Mouse (Mus musculus): ENCODE results near the gene Tspyl2. TPM values are rescaled to one million over a fixed set of nuclear protein-coding genes. Genes with fewer than 3 reads are reported as not detected.

Gene Tspyl2
- total RNA-seq (2014; rRNA removed) (39.5 and 51.7 TPM in 2 replicates), polyA plus RNA-seq (2015; fragmentation: Nextera tagmentation; extraction: Ambion mirVana) (27.5 and 39.7 TPM in 2 replicates)

DNA sequence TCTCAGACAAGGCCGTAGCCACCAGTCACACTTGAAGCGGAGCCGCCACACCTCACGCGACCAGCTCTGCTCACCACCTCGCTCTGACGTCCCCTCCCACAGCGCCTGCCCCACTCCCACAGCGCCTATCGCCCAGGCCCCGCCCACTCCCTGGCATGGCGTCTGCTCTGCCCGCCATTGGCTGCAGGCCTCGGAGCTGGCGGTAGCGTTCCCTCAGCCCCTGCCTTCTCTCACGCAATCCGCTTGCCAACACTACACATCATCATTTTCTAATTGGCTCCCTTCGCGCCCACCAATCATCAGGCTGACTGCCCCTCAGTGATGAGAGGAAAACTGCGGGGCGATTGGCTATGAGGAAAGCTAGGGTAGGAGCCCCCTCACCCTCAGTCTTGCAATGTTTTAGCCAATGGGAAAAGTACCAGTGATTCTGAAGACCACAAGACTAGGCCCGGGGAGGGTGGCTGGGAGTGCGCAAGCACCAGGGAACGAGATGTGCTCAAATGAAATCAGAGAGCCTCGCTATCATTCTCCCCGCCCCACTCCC, at the start of gene Tspyl2:
Tspyl2 (minus strand) TSS at position 68 of the 544 bp plus-strand sequence.
- Histone ChIP-seq H3K4me3 (ENCODE audit: low read depth, low read length) (peak within 1 kb of the TSS; percentile 57), H3K9me3 (ENCODE audit: low read length) (no peaks in the 10 kb centered on the region), H3K4me1 (ENCODE audit: insufficient read depth) (no peaks in the 10 kb centered on the region), H3K36me3 (ENCODE audit: insufficient read depth) (no peaks in the 10 kb centered on the region; the same call in 1 of the 2 replicates), H3K9ac (peak within 1 kb of the TSS; percentile 76), H3K27ac (ENCODE audit: low read depth, low read length) (peak within 1 kb of the TSS; percentile 91), H3K4me2 (ENCODE audit: low read depth) (peak within 1 kb of the TSS; percentile 55), H3K27me3 (ENCODE audit: insufficient read depth, low read length) (no peaks in the 10 kb centered on the region)
- ATAC-seq (peak; percentile 96), DNase-seq (peak; percentile 96)
- TF ChIP-seq CTCF (IDR thresholded peaks at IDR 0.05; ENCODE audit: low read depth), result no peak
- WGBS, result 18% methylated on average over 21 of the region's 27 CpGs

DNA sequence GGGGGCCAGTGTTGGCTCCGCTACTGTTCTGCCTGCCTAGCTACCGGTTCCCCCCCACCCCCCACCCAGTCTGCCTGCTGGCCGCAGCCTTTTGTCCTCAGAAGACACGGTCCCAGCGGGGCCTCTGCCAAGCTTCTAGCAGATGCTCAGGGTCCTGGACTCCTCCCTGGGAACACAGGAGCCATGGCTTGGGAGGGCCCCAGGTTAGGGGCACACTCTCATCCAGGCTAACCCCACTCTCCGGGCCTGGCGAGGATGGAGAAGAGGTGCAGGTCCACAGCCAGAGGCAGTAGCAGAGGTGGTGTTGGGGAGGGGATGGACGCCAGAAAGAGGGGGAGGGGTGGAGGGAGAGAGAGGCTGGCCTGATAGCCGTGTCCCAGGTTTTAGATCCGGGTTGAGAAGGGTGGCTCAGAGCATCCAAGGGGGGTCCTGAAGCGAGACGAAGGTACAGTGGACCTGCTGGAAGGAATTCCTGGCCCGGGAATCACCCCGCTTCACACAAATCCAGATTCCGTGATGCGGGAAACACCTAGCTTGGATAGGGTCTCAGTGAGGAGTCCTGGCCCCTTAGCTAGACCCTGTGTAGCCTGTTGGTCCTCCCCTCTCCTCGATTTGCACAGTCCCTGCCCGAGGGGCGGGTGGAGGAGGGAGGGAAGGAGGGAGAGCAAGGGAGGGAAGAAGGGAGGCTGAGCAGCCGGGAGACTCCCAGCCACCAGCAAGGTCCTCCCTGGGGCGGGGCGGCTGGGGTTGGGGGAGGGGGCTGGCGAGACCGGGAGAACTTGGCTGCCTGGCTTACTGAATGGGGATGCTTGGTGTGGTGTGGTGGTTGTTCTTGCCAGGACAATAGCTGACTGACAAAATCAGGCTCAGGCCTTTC, 26.4 kb upstream of the Tspyl2 start, which contains the start of gene Gpr173:
Gpr173 (minus strand) TSS at position 308 of the 877 bp plus-strand sequence.
- 17% methylated on average over 22 of the region's 24 CpGs for WGBS
- Histone ChIP-seq H3K27ac (ENCODE audit: low read depth, low read length) (peak within 1 kb of the TSS; percentile 81), H3K4me1 (ENCODE audit: insufficient read depth) (peaks cover 3% of the 10 kb centered on the region; the same call in 1 of the 2 replicates), H3K4me2 (ENCODE audit: low read depth) (peak within 1 kb of the TSS; percentile 61), H3K9me3 (ENCODE audit: low read length) (no peaks in the 10 kb centered on the region), H3K27me3 (ENCODE audit: insufficient read depth, low read length) (no peaks in the 10 kb centered on the region; the same call in 1 of the 2 replicates), H3K9ac (peak within 1 kb of the TSS; percentile 74), H3K4me3 (ENCODE audit: low read depth, low read length) (peak within 1 kb of the TSS; percentile 54), H3K36me3 (ENCODE audit: insufficient read depth) (no peaks in the 10 kb centered on the region)
- peak; percentile 97 for ATAC-seq
- TF ChIP-seq CTCF (IDR thresholded peaks at IDR 0.05; ENCODE audit: low read depth), result no peak
- peak; percentile 83 for DNase-seq

DNA sequence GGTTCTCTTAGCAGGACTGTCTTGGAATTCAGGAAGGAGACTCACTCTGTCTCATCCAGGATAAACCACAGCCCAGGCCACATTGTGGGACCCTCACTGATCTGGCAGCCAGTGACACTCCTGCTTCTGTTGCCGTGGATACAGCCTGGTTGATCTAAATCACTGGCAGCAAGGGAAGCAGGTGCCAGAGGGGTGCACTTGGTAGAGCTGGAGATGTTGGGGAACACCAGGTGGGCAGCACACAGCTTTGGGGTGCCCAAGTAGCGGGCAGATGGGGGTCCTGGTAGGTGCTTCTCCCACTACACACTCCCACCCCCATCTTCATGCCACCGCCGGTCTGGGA, 25.8 kb upstream of the Tspyl2 start:
- Histone ChIP-seq H3K9me3 (ENCODE audit: low read length) (no peaks in the 10 kb centered on the region), H3K27ac (ENCODE audit: low read depth, low read length) (peak overlapping the region; percentile 81), H3K27me3 (ENCODE audit: insufficient read depth, low read length) (no peaks in the 10 kb centered on the region; the same call in 1 of the 2 replicates), H3K4me3 (ENCODE audit: low read depth, low read length) (peak overlapping the region; percentile 54), H3K4me2 (ENCODE audit: low read depth) (peak overlapping the region; percentile 61), H3K4me1 (ENCODE audit: insufficient read depth) (peaks cover 3% of the 10 kb centered on the region; the same call in 1 of the 2 replicates), H3K9ac (peak overlapping the region; percentile 74), H3K36me3 (ENCODE audit: insufficient read depth) (no peaks in the 10 kb centered on the region)
- peak; percentile 34 for DNase-seq
- ATAC-seq, result peak; percentile 36
- 12% methylated on average over 4 of the region's 4 CpGs for WGBS
- TF ChIP-seq CTCF (IDR thresholded peaks at IDR 0.05; ENCODE audit: low read depth), result no peak

DNA sequence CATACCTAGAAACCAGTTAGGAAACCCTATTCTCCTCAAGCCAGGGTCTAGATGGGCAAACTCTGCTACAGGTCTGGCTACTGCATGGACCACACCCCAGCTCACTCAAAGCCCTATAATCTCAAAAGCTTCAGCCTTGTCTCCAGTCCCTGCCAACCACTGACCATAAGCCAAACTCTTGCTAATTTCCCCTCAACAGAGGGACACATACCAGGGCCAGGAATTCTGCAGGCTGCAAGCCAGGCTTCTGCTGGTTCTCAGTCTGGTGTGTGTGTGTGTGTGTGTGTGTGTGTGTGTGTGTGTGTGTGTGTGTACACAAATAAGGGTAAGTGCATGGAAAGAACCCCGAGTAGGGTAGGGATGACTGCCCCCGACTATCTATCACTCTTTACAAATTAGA, 24.2 kb upstream of the Tspyl2 start:
- TF ChIP-seq CTCF (IDR thresholded peaks at IDR 0.05; ENCODE audit: low read depth), result no peak
- DNase-seq, result peak; percentile 18
- no peaks in the 10 kb centered on the region; the same call in 1 of the 2 replicates for H3K27me3 ChIP-seq (ENCODE audit: insufficient read depth, low read length)
- H3K4me3 ChIP-seq (ENCODE audit: low read depth, low read length), result 0 out of 2 replicates have a peak overlapping the region, but pooled peaks have one; percentile 54
- no peak for ATAC-seq
- H3K27ac ChIP-seq (ENCODE audit: low read depth, low read length), result no peak overlapping the region
- peak overlapping the region; percentile 61 for H3K4me2 ChIP-seq (ENCODE audit: low read depth)
- no peaks in the 10 kb centered on the region for H3K36me3 ChIP-seq (ENCODE audit: insufficient read depth)
- H3K9me3 ChIP-seq (ENCODE audit: low read length), result no peaks in the 10 kb centered on the region
- H3K9ac ChIP-seq, result no peak overlapping the region
- peaks cover 3% of the 10 kb centered on the region; the same call in 1 of the 2 replicates for H3K4me1 ChIP-seq (ENCODE audit: insufficient read depth)
- WGBS, result 77% methylated on average over 2 of the region's 2 CpGs

DNA sequence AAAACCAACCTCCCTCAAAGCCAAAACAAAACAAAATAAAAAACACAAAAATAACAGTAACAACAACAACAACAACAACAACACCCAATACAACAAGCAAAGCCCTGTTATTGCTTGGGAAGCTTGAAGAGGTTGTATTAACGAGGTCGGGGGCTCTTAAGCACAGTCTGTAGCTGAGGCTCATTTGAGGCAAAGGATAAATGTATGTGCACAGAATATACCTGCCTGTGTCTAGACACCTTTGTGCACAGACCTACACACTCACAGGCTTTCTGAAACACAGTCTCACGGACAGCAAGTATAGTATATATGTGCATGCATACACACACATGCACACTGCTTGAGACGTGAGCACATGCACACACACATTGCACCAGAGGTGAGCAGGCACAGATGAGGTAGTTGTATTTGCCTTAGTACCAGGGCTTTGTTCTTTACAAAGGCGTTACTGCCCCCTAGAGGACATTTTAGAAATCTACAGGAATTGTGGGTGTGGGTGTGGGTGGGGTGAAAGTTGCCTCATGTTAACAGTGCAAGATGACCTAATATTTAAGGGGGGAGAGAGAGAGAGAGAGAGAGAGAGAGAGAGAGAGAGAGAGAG, 10.4 kb upstream of the Tspyl2 start:
- no peaks in the 10 kb centered on the region for H3K4me1 ChIP-seq (ENCODE audit: insufficient read depth)
- 26% methylated on average over 5 of the region's 5 CpGs for WGBS
- H3K9me3 ChIP-seq (ENCODE audit: low read length), result no peaks in the 10 kb centered on the region
- H3K4me2 ChIP-seq (ENCODE audit: low read depth), result no peak overlapping the region
- H3K27ac ChIP-seq (ENCODE audit: low read depth, low read length), result no peak overlapping the region
- no peak overlapping the region for H3K9ac ChIP-seq
- H3K27me3 ChIP-seq (ENCODE audit: insufficient read depth, low read length), result no peaks in the 10 kb centered on the region
- H3K36me3 ChIP-seq (ENCODE audit: insufficient read depth), result no peaks in the 10 kb centered on the region
- DNase-seq, result peak; percentile 43
- peak; percentile 92 for ATAC-seq
- H3K4me3 ChIP-seq (ENCODE audit: low read depth, low read length), result no peak overlapping the region
- peak; percentile 57 for TF ChIP-seq CTCF (IDR thresholded peaks at IDR 0.05; ENCODE audit: low read depth)

DNA sequence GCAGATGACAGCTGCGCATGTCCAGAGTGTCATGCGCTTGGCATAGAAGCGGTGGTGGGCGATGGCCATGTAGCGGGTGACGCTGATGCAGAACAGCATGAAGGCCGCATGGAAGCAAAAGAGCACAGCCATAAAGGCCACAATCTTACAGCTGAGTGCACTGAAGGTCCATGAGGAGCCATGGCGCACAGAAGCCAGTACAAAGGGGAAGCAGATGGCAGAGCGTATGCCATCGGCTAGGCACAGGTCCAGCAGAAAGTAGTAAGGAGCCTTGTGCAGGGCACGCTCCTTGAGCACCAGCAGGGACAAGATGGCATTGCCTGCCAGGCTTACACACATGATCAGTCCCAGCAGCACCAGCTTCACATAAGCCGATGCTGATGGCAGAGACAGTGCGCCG, 4.8 kb upstream of the Tspyl2 start:
- H3K4me3 ChIP-seq (ENCODE audit: low read depth, low read length), result no peak overlapping the region
- ATAC-seq (no peak), DNase-seq (no peak)
- TF ChIP-seq CTCF (IDR thresholded peaks at IDR 0.05; ENCODE audit: low read depth), result no peak
- H3K36me3 ChIP-seq (ENCODE audit: insufficient read depth), result no peaks in the 10 kb centered on the region; the same call in 1 of the 2 replicates
- 92% methylated on average over 13 of the region's 14 CpGs for WGBS
- no peak overlapping the region for H3K27ac ChIP-seq (ENCODE audit: low read depth, low read length)
- no peak overlapping the region for H3K9ac ChIP-seq
- no peaks in the 10 kb centered on the region for H3K4me1 ChIP-seq (ENCODE audit: insufficient read depth)
- no peaks in the 10 kb centered on the region for H3K27me3 ChIP-seq (ENCODE audit: insufficient read depth, low read length)
- no peak overlapping the region for H3K4me2 ChIP-seq (ENCODE audit: low read depth)
- no peaks in the 10 kb centered on the region for H3K9me3 ChIP-seq (ENCODE audit: low read length)
